Mouse (Mus musculus) embryonic fibroblast, embryonic 13.5 days (primary cell): ENCODE data around the gene Gng3. TPM values are rescaled to one million over a fixed set of nuclear protein-coding genes. Genes with fewer than 3 reads are reported as not detected.

ENCODE experiments used
- H3K27ac ChIP-seq: 2 replicates; pipeline ENCODE4 v1.5.1; 2012; ENCODE audit warnings: low read length, control low read depth, inconsistent platforms; ENCODE audit not compliant: insufficient read depth
- H3K4me1 ChIP-seq: 2 replicates; pipeline ENCODE4 v1.6.1; 2011; ENCODE audit warnings: low read length; ENCODE audit not compliant: control insufficient read depth, insufficient read depth
- H3K4me3 ChIP-seq: 2 replicates; pipeline ENCODE4 v1.5.1; 2011; ENCODE audit warnings: mild to moderate bottlenecking, control low read depth, low read length; ENCODE audit not compliant: insufficient read depth
- CTCF ChIP-seq: IDR thresholded peaks from 2 replicates; pipeline ENCODE4 v1.5.1; 2011; ENCODE audit warnings: mild to moderate bottlenecking, control low read depth, low read length, moderate library complexity, borderline replicate concordance; ENCODE audit not compliant: insufficient read depth
- POLR2A ChIP-seq: IDR thresholded peaks from 2 replicates; pipeline ENCODE4 v1.6.1; 2011; ENCODE audit warnings: low read depth, mild to moderate bottlenecking, control low read depth, low read length, moderate library complexity
- polyA plus RNA-seq: library from polyadenylated mRNA; stranded (reverse); fragments of >200 nt; gene quantifications from 2 replicates; pipeline ENCODE4 v1.2.4, GENCODE M21; 2011; ENCODE audit warnings: low read depth; ENCODE audit not compliant: missing spikeins, insufficient read length

Gene Gng3
- polyA plus RNA-seq, 1 experiment: not detected

- no peak for TF ChIP-seq CTCF
- no peak for TF ChIP-seq POLR2A
- no peak overlapping the region for H3K27ac ChIP-seq
- H3K4me3 ChIP-seq: no peak overlapping the region
- H3K4me1 ChIP-seq: no peaks in the 10 kb centered on the region; the same call in 1 of the 2 replicates
These were observed 49.8 kb downstream of the Gng3 start for GRCm38 (mm10) chr19:8789171-8789570.

DNA sequence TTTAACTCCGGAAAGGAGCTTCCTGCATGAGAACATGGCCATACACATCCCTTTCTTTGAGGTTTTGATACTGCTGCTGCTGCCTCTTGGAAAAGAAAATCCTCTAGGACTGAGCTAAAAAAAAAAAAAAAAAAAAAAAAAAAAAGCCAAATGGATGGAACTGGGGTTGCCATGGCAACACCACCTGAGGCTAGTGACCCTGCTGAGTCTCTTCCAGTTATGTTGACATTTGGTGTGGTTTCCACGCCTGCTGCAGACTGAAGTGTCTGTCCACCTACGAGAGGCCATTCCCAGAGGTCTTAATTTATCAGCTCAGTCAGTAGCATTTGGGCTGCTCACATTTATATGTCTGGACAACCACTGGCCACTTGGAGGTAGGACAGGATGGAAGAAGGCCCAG is 50.5 kb downstream of the Gng3 start:
- no peak overlapping the region for H3K27ac ChIP-seq
- TF ChIP-seq CTCF (no peak), POLR2A (no peak)
- no peak overlapping the region for H3K4me3 ChIP-seq
- H3K4me1 ChIP-seq: no peaks in the 10 kb centered on the region; the same call in 1 of the 2 replicates

Other genes with a start within 250 kb of the Gng3 start
- not detected in 2 replicates for gene Slc22a8, start 247.9 kb downstream of the Gng3 start, polyA plus RNA-seq
- gene Slc22a6, start 221.2 kb downstream of the Gng3 start, polyA plus RNA-seq: not detected in 2 replicates
- gene Chrm1, start 175.4 kb downstream of the Gng3 start, polyA plus RNA-seq: not detected in 2 replicates
- 203 and 309 TPM in 2 replicates for gene Slc3a2, start 115.8 kb downstream of the Gng3 start, polyA plus RNA-seq
- gene Wdr74, start 103.4 kb downstream of the Gng3 start, polyA plus RNA-seq: 46.5 and 52.3 TPM in 2 replicates
- gene 1700092M07Rik, start 98.5 kb downstream of the Gng3 start, polyA plus RNA-seq: not detected in 2 replicates
- gene Stx5a, start 97.8 kb downstream of the Gng3 start, polyA plus RNA-seq: 97.6 and 114 TPM in 2 replicates
- 172 and 183 TPM in 2 replicates for gene Nxf1, start 82.1 kb downstream of the Gng3 start, polyA plus RNA-seq
- 34.7 and 36.7 TPM in 2 replicates for gene Tmem223, start 68.2 kb downstream of the Gng3 start, polyA plus RNA-seq
- gene Tmem179b, start 64.7 kb downstream of the Gng3 start, polyA plus RNA-seq: 41.7 and 49.2 TPM in 2 replicates
- gene Taf6l, start 52.8 kb downstream of the Gng3 start, polyA plus RNA-seq: 15.7 and 22.7 TPM in 2 replicates
- gene Polr2g, start 40.6 kb downstream of the Gng3 start, polyA plus RNA-seq: 93.9 and 96.0 TPM in 2 replicates
- gene Zbtb3, start 36.6 kb downstream of the Gng3 start, polyA plus RNA-seq: 1.4 and 2.0 TPM in 2 replicates
- 52.8 and 68.7 TPM in 2 replicates for gene Ttc9c, start 19.9 kb downstream of the Gng3 start, polyA plus RNA-seq
- 78.5 and 98.7 TPM in 2 replicates for gene Hnrnpul2, start 19.2 kb downstream of the Gng3 start, polyA plus RNA-seq
- 43.8 and 73.0 TPM in 2 replicates for gene AC129217.1, start 9.4 kb downstream of the Gng3 start, polyA plus RNA-seq
- 41.2 and 50.0 TPM in 2 replicates for gene Bscl2, start 1.7 kb downstream of the Gng3 start, polyA plus RNA-seq
- 5.9 and 9.0 TPM in 2 replicates for gene Lrrn4cl, start 11.6 kb upstream of the Gng3 start, polyA plus RNA-seq
- gene Ubxn1, start 32.3 kb upstream of the Gng3 start, polyA plus RNA-seq: 104 and 112 TPM in 2 replicates
- 16.3 and 22.3 TPM in 2 replicates for gene Uqcc3, start 41.7 kb upstream of the Gng3 start, polyA plus RNA-seq
- 11.7 and 28.6 TPM in 2 replicates for gene Lbhd1, start 44.5 kb upstream of the Gng3 start, polyA plus RNA-seq
- not detected in 2 replicates for gene Gm49403, start 44.7 kb upstream of the Gng3 start, polyA plus RNA-seq
- 61.7 and 68.8 TPM in 2 replicates for gene 1810009A15Rik, start 49.7 kb upstream of the Gng3 start, polyA plus RNA-seq
- gene Gm49416, start 49.7 kb upstream of the Gng3 start, polyA plus RNA-seq: 16.8 and 18.4 TPM in 2 replicates
- 20.2 and 23.1 TPM in 2 replicates for gene Ints5, start 53.8 kb upstream of the Gng3 start, polyA plus RNA-seq
- 176 and 190 TPM in 2 replicates for gene Ganab, start 58.9 kb upstream of the Gng3 start, polyA plus RNA-seq
- gene B3gat3, start 81.2 kb upstream of the Gng3 start, polyA plus RNA-seq: 26.7 and 28.9 TPM in 2 replicates
- 2.7 and 3.5 TPM in 2 replicates for gene Rom1, start 90.2 kb upstream of the Gng3 start, polyA plus RNA-seq
- 26.2 and 28.2 TPM in 2 replicates for gene Eml3, start 90.4 kb upstream of the Gng3 start, polyA plus RNA-seq
- 101 and 102 TPM in 2 replicates for gene Mta2, start 102.7 kb upstream of the Gng3 start, polyA plus RNA-seq
- gene Tut1, start 114.7 kb upstream of the Gng3 start, polyA plus RNA-seq: 16.8 and 19.7 TPM in 2 replicates
- 882 and 905 TPM in 2 replicates for gene Eef1g, start 127.8 kb upstream of the Gng3 start, polyA plus RNA-seq
- 559 and 687 TPM in 2 replicates for gene Ahnak, start 150.1 kb upstream of the Gng3 start, polyA plus RNA-seq
- not detected in 2 replicates for gene Scgb1a1, start 248.8 kb upstream of the Gng3 start, polyA plus RNA-seq